Mouse (Mus musculus): ENCODE results near the gene C030005K15Rik. TPM values are rescaled to one million over a fixed set of nuclear protein-coding genes. Genes with fewer than 3 reads are reported as not detected.

Gene C030005K15Rik
- not detected in 2 replicates for total RNA-seq (2023)

GRCm38 (mm10) chr10:97726655-97727054 lies at the start of gene C030005K15Rik:
Gene C030005K15Rik, minus strand, starts transcription at chr10:97726755.

DNA sequence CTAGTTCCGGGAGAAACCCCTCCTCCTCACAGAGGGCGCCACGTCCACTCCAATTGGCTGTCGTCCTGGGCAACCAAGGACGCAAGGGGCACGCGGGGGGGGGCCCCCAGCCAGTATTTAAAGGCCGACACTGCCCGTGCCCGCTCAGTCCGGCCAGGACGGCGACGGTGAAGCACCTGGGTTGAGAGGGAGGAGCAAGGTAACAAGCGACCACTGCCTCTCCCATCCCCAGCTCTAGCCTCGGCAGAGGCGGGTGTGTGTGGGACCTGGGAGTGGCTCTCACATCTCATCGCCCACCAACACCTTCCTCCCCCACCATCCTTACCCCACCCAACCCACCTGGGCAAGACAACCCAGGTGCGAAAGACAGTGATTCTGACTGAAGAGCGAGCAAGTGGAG lies 33.6 kb downstream of the C030005K15Rik start, which contains the start of gene Ccer1:
Gene Ccer1 (plus strand): TSS at position 147 of the 400 bp plus-strand sequence.

Other genes starting within 250 kb of the C030005K15Rik start
- 1.7 and 1.8 TPM in 2 replicates for gene Dcn, start 247.1 kb downstream of the C030005K15Rik start, total RNA-seq (2023)
- gene Lum, start 161.6 kb downstream of the C030005K15Rik start, total RNA-seq (2023): 0.20 and 0.25 TPM in 2 replicates
- not detected in 2 replicates for gene Kera, start 119.9 kb downstream of the C030005K15Rik start, total RNA-seq (2023)
- gene Epyc, start 82.7 kb downstream of the C030005K15Rik start, total RNA-seq (2023): not detected in 2 replicates
- not detected in 2 replicates for gene Ccer1, start 33.7 kb downstream of the C030005K15Rik start, total RNA-seq (2023)